Mouse (Mus musculus): ENCODE data around the gene Suv39h2.
A peak's percentile ranks its signal among the peaks of the same experiment; 100 is the strongest.

Gene Suv39h2

DNA sequence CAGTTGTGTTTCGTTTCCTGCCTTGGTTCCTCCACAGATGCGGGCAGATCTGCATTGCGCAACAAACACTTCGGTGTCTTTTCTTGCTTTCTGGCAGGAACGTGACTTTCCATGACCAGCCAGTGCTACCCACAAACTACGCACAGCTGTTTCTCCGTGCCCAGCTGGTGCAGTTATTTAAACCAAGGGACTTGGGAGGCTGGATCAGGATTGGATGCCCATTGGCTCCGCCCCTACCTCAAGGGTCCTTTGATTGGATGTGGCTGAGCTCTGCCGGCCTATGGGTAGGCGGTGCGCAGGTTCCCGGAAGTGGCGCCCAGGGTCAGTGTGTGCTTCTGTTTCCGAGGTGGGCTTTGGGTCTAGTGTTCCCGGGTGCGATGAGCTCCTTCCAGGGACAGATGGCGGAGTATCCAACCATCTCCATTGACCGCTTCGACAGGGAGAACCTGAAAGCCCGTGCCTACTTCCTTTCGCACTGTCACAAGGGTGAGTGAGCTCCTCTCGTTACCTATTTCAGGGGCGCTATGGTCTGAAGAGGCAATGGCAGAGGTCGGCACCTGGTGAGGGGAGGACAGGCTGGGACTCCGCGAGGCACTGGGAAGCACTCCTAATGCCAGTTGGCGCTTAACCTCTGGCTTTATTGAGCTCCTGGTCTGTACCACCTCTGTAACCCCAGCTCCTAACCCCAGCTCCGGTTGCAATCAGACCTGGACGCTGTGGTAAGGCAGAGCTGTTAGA, 50.8 kb downstream of the Suv39h2 start, which contains the start of gene Dclre1c:
TSS of gene Dclre1c (plus strand) at position 291 of the 738 bp plus-strand sequence.
- DNase-seq (ENCODE audit: low read depth, low spot score) = peak; percentile 87

DNA sequence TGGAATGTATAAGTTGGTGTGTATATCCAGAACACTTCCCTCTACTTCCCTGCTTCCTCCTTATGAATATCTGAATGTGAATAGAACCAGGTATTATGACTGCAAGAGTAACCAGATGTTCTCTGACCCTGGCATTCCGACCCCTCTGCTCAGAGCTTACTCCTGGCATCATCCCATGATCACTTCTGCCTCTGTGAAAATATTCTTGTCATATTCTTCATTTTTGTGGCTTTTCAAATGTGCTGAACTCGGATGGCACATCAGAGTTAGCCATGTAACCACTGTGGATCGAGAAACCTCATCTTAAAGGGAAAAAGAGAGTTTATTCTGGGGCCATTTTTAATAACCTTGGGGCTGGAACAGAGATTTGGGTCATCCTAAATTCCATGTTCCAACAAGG, 52.3 kb downstream of the Suv39h2 start, which contains the start of gene Meig1:
TSS of gene Meig1 (minus strand) at position 101 of the 400 bp plus-strand sequence.
- DNase-seq (ENCODE audit: low read depth, low spot score) = no peak

DNA sequence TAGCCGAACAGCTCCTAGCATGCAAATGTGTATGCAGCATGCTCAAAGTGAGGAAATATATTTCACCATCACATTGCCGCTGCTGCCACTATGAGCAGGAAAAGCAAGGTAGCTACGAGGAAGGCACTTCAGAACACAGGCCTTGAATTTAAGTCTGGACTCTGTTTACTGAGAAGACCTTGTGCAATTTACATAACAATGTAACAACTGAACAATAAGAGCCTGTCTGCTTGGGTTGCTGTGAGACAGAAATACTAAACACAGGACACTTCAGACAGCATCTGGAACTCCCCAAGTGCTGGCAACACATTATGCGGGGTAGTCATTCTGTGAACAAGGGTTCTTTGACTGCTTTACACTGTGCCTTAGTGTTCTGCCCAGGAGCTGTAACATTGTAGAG, 54.7 kb downstream of the Suv39h2 start:
- DNase-seq (ENCODE audit: low read depth, low spot score) = no peak

GRCm38 (mm10) chr2:3418883-3419431, 55.9 kb downstream of the Suv39h2 start:
- peak; percentile 71 for DNase-seq (ENCODE audit: low read depth, low spot score)

DNA sequence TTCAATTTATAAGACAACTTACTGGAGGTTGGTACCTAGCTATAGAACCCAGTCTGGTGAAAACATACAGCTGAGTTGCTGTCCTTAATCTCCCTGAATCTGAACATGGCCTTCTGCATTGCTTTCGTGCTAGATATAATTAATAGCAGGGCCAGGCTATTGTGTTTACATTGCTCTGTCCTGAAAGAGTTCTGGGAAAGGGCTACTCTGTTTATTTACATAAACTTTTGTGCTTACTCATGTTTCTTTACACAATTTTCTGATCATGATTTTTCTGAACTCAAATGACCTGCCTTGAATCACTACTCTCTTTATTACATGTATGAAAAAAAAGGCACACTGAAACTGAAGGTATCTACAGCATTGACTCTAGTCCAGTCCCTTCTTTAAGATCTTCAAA, 59.2 kb downstream of the Suv39h2 start:
- DNase-seq (ENCODE audit: low read depth, low spot score) = no peak

GRCm38 (mm10) chr2:3414241-3414640, 60.6 kb downstream of the Suv39h2 start:
- DNase-seq (ENCODE audit: low read depth, low spot score) = peak; percentile 33

DNA sequence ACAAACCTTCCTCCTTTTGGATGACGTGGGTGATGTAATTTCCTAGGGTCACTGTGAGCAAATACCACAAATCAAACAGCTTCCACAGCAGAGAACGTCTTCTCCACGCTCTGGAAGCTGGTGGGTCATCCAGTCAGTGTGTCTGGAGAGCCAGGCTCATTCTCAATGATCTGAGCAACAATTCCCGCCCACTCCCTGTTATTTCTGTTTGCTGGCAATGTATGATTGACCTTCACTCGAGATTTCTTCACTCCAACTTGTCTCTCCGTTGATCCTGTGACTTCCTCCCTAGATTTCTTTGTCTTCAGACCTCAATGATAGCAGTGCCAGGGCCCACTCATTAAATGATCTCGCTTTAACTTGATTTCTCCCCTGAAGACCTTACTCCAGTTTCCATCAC, 67.1 kb downstream of the Suv39h2 start:
- no peak for DNase-seq (ENCODE audit: low read depth, low spot score)

DNA sequence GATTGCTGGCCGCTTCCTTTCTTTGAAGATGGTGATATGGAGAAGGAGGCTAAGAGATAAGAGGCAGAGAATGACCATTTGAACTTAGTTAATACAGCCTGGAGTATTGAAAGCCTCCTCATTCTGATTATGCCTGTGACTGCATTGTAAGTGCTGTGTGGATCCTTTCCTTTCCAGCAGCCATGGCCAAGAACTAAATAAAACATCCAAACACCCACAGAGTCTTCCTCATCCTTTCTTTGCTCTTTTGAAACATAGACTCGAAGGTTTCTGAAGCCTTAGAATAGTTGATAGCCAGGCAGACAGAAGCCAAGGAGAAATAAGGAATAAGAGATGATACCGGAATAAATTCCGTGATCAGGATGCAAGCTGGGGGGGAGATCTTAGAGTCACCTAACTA, 68.8 kb downstream of the Suv39h2 start:
- DNase-seq (ENCODE audit: low read depth, low spot score) = no peak

All from c-Kit-negative CD71-positive TER-119-positive erythroid progenitor cells, embryonic 14.5 days (primary cell).